Mouse (Mus musculus) lung, embryonic 15.5 days (tissue): ENCODE data around the gene Rbm15. TPM values are rescaled to one million over a fixed set of nuclear protein-coding genes. Genes with fewer than 3 reads are reported as not detected.

ENCODE experiments used
- polyA plus RNA-seq: library from polyadenylated mRNA; unstranded; fragments of >200 nt; fragmentation: Nextera tagmentation; extraction: Ambion mirVana; gene quantifications from 2 replicates; pipeline ENCODE4 v1.2.1, GENCODE M21; 2015

The Rbm15 gene
- polyA plus RNA-seq, 1 experiment from 2014 or later: 15.4 TPM

Other genes with a start within 250 kb of the Rbm15 start
- 0.47 and 0.61 TPM in 2 replicates for gene Kcna2, start 232.5 kb downstream of the Rbm15 start, polyA plus RNA-seq
- gene Kcna10, start 150.6 kb downstream of the Rbm15 start, polyA plus RNA-seq: not detected in 2 replicates
- 93.2 and 98.0 TPM in 2 replicates for gene Cym, start 111.9 kb downstream of the Rbm15 start, polyA plus RNA-seq
- 0.15 and 0.44 TPM in 2 replicates for gene A630076J17Rik, start 103.1 kb downstream of the Rbm15 start, polyA plus RNA-seq
- not detected in 2 replicates for gene Prok1, start 94.0 kb downstream of the Rbm15 start, polyA plus RNA-seq
- gene Lamtor5, start 54.8 kb downstream of the Rbm15 start, polyA plus RNA-seq: 187 and 188 TPM in 2 replicates
- 2.5 and 2.6 TPM in 2 replicates for gene Slc16a4, start 42.4 kb downstream of the Rbm15 start, polyA plus RNA-seq
- gene Kcnc4, start 125.9 kb upstream of the Rbm15 start, polyA plus RNA-seq: 0.04 and 0.14 TPM in 2 replicates
- gene Slc6a17, start 184.3 kb upstream of the Rbm15 start, polyA plus RNA-seq: 2.7 and 2.8 TPM in 2 replicates
- gene Ubl4b, start 221.4 kb upstream of the Rbm15 start, polyA plus RNA-seq: not detected in 2 replicates